Mouse (Mus musculus) bone marrow, adult 2 months (tissue): Measurements from ENCODE around the gene Fbf1.

Experiments
- CTCF ChIP-seq: fragments of 200-500 bp; IDR thresholded peaks from 2 replicates; pipeline ENCODE4 v1.5.1; 2011; ENCODE audit warnings: low read length, control low read depth; ENCODE audit not compliant: control insufficient read depth, insufficient read depth
- POLR2A ChIP-seq: fragments of 200-500 bp; IDR thresholded peaks from 2 replicates; pipeline ENCODE4 v1.6.1; 2011; ENCODE audit warnings: low read depth, mild to moderate bottlenecking, control low read depth, low read length, borderline replicate concordance; ENCODE audit not compliant: control insufficient read depth

DNA sequence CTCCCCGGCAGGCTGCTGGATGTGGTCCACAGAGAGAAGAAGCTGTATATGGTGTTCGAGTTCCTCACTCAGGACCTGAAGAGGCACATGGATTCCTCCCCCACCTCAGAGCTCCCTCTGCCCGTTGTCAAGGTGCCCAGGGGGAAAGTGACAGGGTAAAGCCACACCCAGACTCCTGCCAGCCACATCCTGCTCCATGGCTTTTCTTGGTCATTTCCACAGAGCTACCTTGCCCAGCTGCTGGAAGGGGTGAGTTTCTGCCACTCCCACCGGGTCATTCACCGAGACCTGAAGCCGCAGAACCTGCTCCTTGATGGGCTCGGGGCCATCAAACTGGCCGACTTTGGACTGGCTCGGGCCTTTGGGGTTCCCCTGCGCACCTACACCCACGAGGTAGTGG lies 48.6 kb upstream of the Fbf1 start:
- TF ChIP-seq POLR2A, result no peak
- TF ChIP-seq CTCF, result no peak
